ENCODE assay signal across 14 mouse cellular contexts in the genomic region with DNA sequence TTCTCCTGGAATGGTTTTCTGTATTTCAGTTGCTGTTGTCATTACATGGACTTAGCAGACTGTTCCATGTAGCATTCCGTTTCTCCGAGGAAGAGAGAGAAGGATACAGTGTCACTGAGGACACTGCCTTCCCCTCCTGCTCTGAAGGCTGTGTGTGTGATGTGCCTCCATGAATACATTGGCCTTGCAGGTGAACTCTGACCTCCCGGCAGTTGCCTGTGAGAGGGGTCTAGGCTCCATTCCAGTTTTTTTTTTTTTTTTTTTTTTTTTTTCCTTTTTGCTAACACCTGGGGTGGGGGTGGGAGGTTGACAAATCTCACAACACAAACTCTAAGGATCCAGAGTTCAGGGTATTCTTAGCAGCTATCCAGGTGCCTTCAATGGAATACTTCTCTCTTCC.
"Had no signal": no experiment of that assay in that cellular context is flagged by ENCODE, and none has a peak within 500 bp of the region (broad histone marks: within the 10 kb centered on the region; RNA-seq: fewer than 3 reads in every experiment).

No protein-coding gene starts in this region.

- H3K9ac ChIP-seq: hindbrain, embryonic 14.5 days; limb, embryonic 15.5 days; lung, embryonic 15.5 days; midbrain, embryonic 12.5 days; neural tube, embryonic 13.5 days had no signal

- H3K4me3 ChIP-seq: limb, embryonic 15.5 days; lung, embryonic 15.5 days; midbrain, embryonic 12.5 days; neural tube, embryonic 13.5 days had no signal

- DNase-seq: layer of hippocampus, adult 9-11 months; layer of hippocampus, postnatal 36 days; retina, postnatal 1 day; right cerebral cortex, postnatal 4 days; spleen, adult 18-20 months; thymus, adult 18-20 months; thymus, postnatal 14 days had no signal

- H3K36me3 ChIP-seq: midbrain, embryonic 12.5 days; neural tube, embryonic 13.5 days had no signal

- ATAC-seq: intestine, embryonic 16.5 days; midbrain, embryonic 16.5 days had no signal

- H3K27me3 ChIP-seq: limb, embryonic 15.5 days; lung, embryonic 15.5 days; midbrain, embryonic 12.5 days; neural tube, embryonic 13.5 days had no signal

- H3K9me3 ChIP-seq: limb, embryonic 15.5 days; lung, embryonic 15.5 days; midbrain, embryonic 12.5 days; neural tube, embryonic 13.5 days had no signal

- H3K27ac ChIP-seq: hindbrain, embryonic 14.5 days; limb, embryonic 15.5 days; lung, embryonic 15.5 days; midbrain, embryonic 12.5 days; neural tube, embryonic 13.5 days had no signal

- H3K4me1 ChIP-seq: midbrain, embryonic 12.5 days; neural tube, embryonic 13.5 days had no signal

- H3K4me2 ChIP-seq: hindbrain, embryonic 14.5 days; limb, embryonic 15.5 days; lung, embryonic 15.5 days; midbrain, embryonic 12.5 days; neural tube, embryonic 13.5 days had no signal
